Mouse (Mus musculus) megakaryocyte progenitor cell, adult 5-6 weeks (primary cell): ENCODE measurements around the gene Ppm1n. TPM values are rescaled to one million over a fixed set of nuclear protein-coding genes. Genes with fewer than 3 reads are reported as not detected.
A peak's percentile ranks its signal among the peaks of the same experiment; 100 is the strongest.

Experiments used
- ATAC-seq: replicated peaks from 2 replicates; pipeline ENCODE4 v1.8.0; 2016; ENCODE audit warnings: mild to moderate bottlenecking, moderate TSS enrichment, inconsistent platforms; ENCODE audit not compliant: poor library complexity
- total RNA-seq, 2 experiments: library from RNA; stranded (forward) in 1 of 2; stranded (reverse) in 1 of 2; fragments of 157-497, 149-512 nt in 1 of 2; fragments of 200-1000 nt in 1 of 2; gene quantifications; 2 replicates each; pipeline versions ENCODE4 v1.2.3 to v1.2.4; 2015 to 2017

Ppm1n gene
- total RNA-seq, 2 experiments from 2014 or later: not detected

- peak; percentile 15 for ATAC-seq
Observed at GRCm38 (mm10) chr7:19307739-19308453, 28.0 kb upstream of the Ppm1n start.

DNA sequence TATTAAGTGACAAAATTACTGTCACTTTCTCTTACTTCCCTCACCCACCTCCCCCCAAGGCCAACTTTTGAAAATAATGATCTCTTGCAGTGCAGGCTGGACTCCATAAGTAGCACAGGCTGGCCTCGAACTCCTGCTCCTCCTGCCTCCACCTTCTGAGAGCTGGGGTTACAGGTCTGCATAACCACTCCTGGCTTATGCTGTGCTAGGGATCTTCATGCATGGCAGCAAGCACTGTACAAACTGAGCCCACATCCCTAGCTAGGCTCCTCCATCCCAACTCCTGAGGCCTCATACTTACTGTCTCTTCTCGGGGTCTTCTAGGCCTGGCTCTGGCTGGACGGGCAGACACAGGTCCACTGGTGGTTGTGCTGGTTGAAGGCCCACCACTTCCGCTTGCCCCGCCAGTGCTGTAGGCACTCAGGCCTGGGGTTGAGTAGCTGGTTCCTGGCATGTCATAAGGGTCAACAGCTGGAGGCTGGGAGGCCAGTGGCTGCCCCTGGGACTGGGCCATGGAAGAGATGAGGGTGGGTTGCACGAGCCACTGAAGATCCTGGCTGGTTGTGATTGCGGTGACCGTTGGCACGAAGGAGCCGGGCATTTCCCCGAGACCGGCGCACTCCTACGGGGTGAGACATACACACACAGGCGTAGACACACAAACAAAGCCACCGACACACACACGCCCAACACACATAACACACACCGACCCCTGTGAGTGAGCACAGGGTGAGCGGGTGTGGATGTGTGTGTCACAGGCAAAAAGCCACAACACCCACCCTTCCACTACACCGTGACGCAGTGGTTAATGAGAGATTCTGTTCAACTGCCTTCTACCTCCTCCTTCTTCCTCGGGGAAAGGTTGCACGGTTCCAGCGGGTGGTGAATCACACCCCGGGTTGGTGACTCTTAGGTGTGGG is 27.2 kb upstream of the Ppm1n start:
- no peak for ATAC-seq

DNA sequence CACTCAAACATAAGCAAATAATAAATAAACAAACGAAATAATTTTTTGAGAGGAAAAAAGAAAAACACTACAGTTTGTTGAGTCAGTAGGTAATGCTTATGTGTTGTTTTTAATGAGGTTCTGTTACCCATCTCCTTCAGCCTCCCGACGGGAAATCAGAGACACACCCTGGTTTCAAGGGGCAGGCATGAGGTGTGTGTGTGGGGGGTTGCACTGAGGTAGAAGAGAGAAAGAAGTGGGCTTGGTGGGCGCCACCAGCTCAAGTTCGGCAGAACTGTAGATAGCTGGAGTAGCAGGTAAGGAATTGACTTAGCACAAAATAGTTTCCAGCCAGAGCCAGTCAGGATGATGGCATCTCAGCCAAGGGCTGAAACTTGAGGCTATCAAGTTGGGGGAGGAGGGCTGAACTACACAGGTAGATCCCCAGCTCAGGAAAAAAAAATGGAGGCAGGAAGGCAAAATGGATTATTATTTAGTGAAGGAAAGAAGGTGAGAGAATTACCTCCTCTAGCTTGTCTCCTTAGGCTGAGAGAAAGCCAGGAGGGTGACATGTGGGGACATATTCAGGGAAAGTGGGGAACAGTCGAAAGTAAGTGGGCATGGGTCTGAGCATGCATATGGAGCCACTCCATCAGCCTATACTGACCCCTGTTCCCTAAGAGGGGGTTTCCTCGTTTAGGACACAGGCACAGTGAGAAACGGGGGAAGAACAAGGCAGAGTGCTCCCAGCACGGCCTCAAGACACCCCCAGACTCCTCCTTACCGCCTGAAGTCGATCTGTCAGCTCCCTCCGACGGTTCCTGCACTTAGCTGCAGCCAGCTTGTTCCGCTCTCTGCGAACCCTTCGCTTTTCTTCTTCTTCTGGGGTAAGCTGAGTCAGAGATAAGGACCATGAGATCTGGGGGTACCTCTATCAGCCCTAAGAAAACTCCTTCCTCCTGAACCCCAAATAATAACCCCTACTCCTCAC is 26.2 kb upstream of the Ppm1n start:
- ATAC-seq: no peak

DNA sequence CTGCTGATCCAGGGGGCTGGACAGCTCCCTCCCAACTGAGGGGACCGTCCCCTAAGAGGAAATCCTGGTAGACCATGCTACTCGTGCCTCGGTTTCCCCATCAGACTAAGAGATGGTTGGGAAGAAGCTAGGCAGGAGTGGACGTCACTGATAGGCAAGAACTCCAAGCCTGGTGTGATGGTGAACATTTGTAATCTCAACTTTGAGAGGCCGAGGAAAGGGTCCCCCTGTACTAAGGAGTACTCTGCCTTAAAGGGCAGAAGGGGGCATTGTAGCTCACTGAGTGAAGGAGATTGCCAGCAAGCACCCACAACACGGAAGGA is 25.5 kb upstream of the Ppm1n start:
- no peak for ATAC-seq

- no peak for ATAC-seq
Observed at GRCm38 (mm10) chr7:19304501-19305412, 24.9 kb upstream of the Ppm1n start.

- peak; percentile 41 for ATAC-seq
Observed at GRCm38 (mm10) chr7:19303770-19304169, 23.9 kb upstream of the Ppm1n start.

DNA sequence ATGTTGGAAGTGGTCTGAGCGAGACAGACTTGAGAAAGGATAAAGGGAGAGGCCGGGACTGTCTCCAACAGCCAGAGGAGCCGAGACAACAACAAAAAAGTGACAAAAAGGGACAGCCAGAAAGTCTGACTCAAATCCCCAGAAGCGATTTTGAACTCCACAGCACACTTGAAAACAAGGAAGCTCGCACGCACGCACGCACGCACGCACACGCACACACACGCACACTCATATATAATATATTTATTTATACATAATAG is 23.1 kb upstream of the Ppm1n start:
- ATAC-seq: no peak

GRCm38 (mm10) chr7:19302264-19303045 is 22.6 kb upstream of the Ppm1n start:
- ATAC-seq: no peak

DNA sequence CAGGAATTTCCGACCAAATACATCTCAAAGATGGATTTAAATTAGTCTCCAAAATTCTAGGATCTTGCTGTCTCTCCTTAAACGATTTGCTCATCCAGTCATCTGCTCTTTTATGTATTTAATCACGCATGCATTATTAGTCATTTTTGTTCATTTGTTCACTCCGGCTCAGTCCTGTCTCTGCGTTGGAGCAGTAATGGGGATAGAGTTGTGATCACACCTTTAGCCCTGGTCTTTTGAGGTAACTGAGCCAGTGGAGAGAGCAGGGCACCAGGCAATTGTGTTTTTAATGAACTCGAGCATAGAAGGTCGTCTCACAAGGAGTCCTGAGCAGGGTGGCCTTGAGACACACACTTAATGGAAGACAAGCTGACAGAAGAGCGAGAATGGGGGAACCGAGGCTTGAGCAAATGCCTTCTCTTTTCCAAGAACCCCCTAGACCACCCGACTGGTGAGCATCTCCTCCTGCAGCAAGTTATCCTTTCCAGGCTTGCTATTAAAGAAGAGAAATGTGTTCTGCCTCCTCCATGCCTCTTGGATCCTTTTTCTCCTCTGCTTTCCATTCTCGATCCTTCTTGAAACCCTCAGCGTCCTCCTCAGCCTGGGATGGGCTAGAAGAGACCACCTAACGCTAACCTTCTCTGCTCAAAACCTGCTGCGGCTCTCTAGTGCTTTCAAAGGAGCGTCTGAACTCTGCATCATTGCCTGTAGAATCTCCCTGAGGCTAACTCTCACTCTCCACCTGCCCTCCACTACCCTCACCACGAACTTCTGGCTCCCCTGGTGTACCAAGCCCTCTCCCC is 21.8 kb upstream of the Ppm1n start:
- no peak for ATAC-seq

DNA sequence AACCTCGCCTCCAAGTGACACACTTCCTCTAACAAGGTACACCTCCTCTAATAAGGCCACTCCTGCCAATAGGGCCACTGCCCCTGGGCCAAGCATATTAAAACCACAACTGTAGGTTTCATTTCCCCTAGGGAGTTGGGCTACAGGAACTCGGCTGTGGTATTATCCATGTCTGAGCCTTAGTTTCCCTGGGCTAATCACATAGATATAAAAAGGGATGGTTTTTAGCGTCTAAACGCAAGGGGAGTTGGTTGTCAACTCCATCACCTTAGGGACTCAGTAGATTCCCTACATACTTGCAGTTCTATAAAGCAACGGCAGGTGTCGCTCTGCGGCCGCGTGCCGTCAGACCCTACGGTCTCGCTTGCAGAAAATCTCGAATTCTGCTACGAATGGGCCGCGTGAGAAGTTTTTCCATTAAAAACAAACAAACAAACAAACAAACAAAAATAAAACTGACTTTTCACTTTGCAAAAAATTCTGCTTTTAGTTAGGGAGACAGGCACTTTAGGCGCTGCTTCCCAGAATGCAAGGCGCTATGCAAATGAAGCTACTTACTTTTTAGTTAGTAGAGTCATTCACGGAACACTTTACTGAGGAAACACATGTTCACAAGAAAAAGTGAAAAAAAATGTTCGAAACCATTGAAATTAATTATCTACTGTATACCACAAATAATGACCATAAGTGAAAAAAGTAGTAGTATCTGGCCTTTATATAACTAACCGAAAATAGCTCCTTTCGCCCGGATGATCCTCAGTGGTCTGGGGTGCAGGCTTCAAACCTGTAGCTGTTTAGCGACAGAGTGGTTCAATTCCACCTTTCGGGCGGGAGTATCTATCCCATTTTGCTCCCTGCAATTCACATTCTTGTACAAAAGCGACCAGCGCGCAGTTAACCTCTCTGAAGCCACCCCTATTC is 20.9 kb upstream of the Ppm1n start:
- peak; percentile 67 for ATAC-seq

- peak; percentile 40 for ATAC-seq
Observed at GRCm38 (mm10) chr7:19299194-19299593, 19.3 kb upstream of the Ppm1n start.

DNA sequence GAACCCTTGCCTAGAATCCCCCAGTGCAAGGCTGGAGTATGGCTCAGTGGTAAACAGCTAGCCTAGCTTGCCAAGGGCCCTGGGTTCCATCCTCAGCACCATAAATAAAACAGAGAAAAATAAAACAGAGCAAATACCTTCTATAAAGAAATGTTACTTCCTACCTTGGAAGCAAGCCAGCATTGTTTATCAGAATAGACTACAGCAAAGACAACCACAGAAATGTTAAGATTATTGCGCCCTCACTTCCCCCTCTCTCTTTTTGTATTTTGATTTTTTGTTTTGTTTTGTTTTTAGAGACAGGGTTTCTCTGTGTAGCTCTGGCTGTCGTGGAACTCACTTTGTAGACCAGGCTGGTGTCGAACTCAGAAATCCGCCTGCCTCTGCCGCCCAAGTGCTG is 17.9 kb upstream of the Ppm1n start:
- ATAC-seq: no peak

- ATAC-seq: no peak
Observed at GRCm38 (mm10) chr7:19297034-19297433, 17.2 kb upstream of the Ppm1n start.

DNA sequence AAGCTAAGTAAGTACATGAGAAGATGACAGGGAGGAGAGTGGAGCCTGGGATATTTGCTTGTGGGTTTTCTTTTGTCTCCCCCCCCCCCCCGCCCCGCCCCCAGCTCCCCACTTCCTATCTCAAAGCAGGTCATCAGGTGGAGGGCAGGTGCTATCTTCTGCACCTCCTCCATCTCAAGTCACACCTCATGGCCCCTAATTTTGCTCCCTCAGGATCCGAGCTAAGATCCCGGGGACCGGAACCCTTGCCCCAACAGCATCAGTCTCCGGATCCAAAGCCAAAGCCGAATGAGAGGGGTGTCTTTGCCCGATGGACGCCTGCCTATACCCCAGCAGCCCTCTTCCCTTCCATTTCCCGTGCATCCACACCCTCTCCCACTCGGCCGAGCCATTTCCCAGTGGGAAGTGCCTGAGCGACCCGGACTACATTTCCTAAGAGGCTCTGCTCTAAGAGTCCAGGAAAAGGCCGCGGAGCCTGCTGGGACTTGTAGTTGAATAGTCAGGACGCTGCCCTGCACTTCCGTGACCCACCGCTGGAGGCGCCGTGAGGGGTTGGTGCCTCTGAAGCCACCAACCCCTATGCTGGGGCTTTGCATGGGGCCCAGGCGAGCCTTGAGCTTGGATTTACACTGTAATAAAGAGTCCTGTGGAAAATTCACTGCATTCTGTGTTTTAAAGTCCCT is 15.8 kb upstream of the Ppm1n start:
- ATAC-seq: peak; percentile 92

DNA sequence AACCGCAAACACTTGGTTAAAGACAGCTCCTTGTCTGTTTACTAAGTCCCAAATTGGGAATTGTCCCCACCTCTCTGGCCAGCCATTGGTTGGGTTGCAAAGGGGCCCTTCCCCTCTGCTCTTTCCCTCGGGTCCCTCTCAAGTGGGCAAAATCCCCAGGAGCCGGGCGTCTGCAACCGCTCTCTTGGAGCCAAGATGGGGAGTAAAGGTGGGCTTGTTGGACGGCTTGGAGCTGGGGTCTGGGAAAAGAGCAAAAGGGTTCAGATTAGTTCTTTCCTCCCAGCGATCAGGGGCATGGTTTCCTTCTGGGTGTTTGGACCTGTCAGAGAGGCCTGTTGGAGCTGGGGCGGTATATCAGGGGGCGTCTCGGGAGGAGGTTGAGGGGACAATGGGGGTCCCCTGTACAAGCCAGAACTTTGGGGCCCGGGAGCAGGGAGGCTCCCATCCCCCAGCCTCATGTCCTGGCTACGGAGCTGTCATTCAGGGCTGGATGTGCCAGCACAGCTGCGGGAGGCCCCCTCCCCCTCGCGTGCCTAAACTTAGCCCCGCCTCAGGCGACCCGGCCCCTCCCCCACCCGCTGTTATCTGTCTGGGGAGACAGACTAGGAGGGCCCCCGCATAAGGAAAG is 11.2 kb upstream of the Ppm1n start:
- 0 out of 2 replicates have a peak, but pooled peaks have one; percentile 28 for ATAC-seq

DNA sequence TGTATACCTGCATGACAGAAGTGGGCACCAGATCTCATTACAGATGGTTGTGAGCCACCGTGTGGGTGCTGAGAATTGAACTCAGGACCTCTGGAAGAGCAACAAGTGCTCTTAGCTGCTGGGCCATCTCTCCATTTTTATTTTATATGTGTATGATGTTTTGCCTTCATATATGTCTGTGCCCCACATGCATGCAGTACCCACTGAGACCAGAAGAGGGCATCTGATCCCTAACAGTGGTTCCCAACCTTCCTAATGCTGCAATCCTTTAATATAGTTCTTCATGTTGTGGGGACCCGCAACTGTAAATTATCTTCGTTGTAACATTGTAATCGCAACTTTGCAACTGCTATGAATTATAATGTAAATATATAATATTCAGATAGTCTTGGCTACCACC is 4.9 kb upstream of the Ppm1n start:
- peak; percentile 49 for ATAC-seq

GRCm38 (mm10) chr7:19283406-19283804 is 3.5 kb upstream of the Ppm1n start:
- no peak for ATAC-seq
